Mouse (Mus musculus) hindbrain, embryonic 11.5 days (tissue): Measurements from ENCODE around the gene Myb. TPM values are rescaled to one million over a fixed set of nuclear protein-coding genes. Genes with fewer than 3 reads are reported as not detected.
A peak's percentile ranks its signal among the peaks of the same experiment; 100 is the strongest.

Experiments
- ATAC-seq: fragments of 200-750 bp; cut with Nextera tagmentation; 2 replicates; pipeline ENCODE4 v1.8.0; 2017; ENCODE audit warnings: mild to moderate bottlenecking, moderate TSS enrichment, moderate library complexity; ENCODE audit not compliant: low FRiP score
- DNase-seq: peaks from one replicate; pipeline ENCODE4 v3.0.0-alpha.2; 2015; ENCODE audit warnings: low spot score
- H3K27ac ChIP-seq: fragments of 300-500 bp; sonication (generic); 2 replicates; pipeline ENCODE4 v1.5.1; 2014; ENCODE audit warnings: mild to moderate bottlenecking, low read depth, low read length
- H3K27me3 ChIP-seq: fragments of 300-500 bp; sonication (generic); 2 replicates; pipeline ENCODE4 v1.6.1; 2014; ENCODE audit warnings: mild to moderate bottlenecking, low read length, moderate library complexity, mixed read lengths; ENCODE audit not compliant: control insufficient read depth, insufficient read depth
- H3K36me3 ChIP-seq: fragments of 300-500 bp; sonication (generic); 2 replicates; pipeline ENCODE4 v1.6.1; 2014; ENCODE audit warnings: mild to moderate bottlenecking, low read length, moderate library complexity, mixed read lengths; ENCODE audit not compliant: control insufficient read depth, insufficient read depth
- H3K4me1 ChIP-seq: fragments of 300-500 bp; sonication (generic); replicated peaks from 2 replicates; pipeline ENCODE4 v1.6.1; 2014; ENCODE audit warnings: low read length, mixed read lengths; ENCODE audit not compliant: control insufficient read depth, insufficient read depth
- H3K4me2 ChIP-seq: fragments of 300-500 bp; sonication (generic); replicated peaks from 2 replicates; pipeline ENCODE4 v1.6.1; 2014; ENCODE audit warnings: mild to moderate bottlenecking, low read depth, low read length
- H3K4me3 ChIP-seq: fragments of 300-500 bp; sonication (generic); 2 replicates; pipeline ENCODE4 v1.5.1; 2014; ENCODE audit warnings: low read depth, low read length
- H3K9ac ChIP-seq: fragments of 300-500 bp; sonication (generic); 2 replicates; pipeline ENCODE4 v1.6.1; 2014; ENCODE audit warnings: low read depth, low read length
- H3K9me3 ChIP-seq: fragments of 300-500 bp; sonication (generic); 2 replicates; pipeline ENCODE4 v1.6.1; 2016; ENCODE audit warnings: low read length; ENCODE audit not compliant: control insufficient read depth
- WGBS: fragments of 180-500 bp; shearing (Covaris S2); extraction: QIAGEN DNeasy Blood & Tissue Kit; methylation state at CpG from one replicate; pipeline ENCODE4 v1.1.7; 2014; 5-methylcytosine and 5-hydroxymethylcytosine counted together
- polyA plus RNA-seq: library from polyadenylated mRNA; unstranded; fragments of >200 nt; fragmentation: Nextera tagmentation; extraction: Ambion mirVana; gene quantifications from 2 replicates; pipeline ENCODE4 v1.2.1, GENCODE M21; 2014

The Myb gene
- polyA plus RNA-seq, 1 experiment from 2014 or later = 6.0 TPM

GRCm38 (mm10) chr10:21101948-21102347 is 58.8 kb downstream of the Myb start:
- H3K9ac ChIP-seq = no peak overlapping the region
- H3K9me3 ChIP-seq = no peaks in the 10 kb centered on the region
- ATAC-seq = peak; percentile 76
- H3K4me1 ChIP-seq = peaks cover 7% of the 10 kb centered on the region
- H3K27ac ChIP-seq = no peak overlapping the region
- H3K36me3 ChIP-seq = no peaks in the 10 kb centered on the region
- no peaks in the 10 kb centered on the region; the same call in 1 of the 2 replicates for H3K27me3 ChIP-seq
- DNase-seq = peak; percentile 39
- WGBS = 18% methylated on average over 4 of the region's 4 CpGs
- H3K4me2 ChIP-seq = no peak overlapping the region
- H3K4me3 ChIP-seq = no peak overlapping the region

- no peak for DNase-seq
- ATAC-seq = no peak
- H3K27ac ChIP-seq = no peak overlapping the region
Measured at GRCm38 (mm10) chr10:21100646-21101249, 60.0 kb downstream of the Myb start.

GRCm38 (mm10) chr10:21099515-21099914 is 61.3 kb downstream of the Myb start:
- Histone ChIP-seq H3K9me3 (no peaks in the 10 kb centered on the region), H3K36me3 (no peaks in the 10 kb centered on the region), H3K4me2 (no peak overlapping the region), H3K4me1 (peaks cover 7% of the 10 kb centered on the region), H3K27me3 (no peaks in the 10 kb centered on the region; the same call in 1 of the 2 replicates), H3K27ac (no peak overlapping the region), H3K9ac (no peak overlapping the region), H3K4me3 (no peak overlapping the region)
- ATAC-seq (no peak), DNase-seq (no peak)
- WGBS = 82% methylated on average over 7 of the region's 7 CpGs

More at GRCm38 (mm10) chr10:21100646-21101249, 60.0 kb downstream of the Myb start:
- no peaks in the 10 kb centered on the region; the same call in 1 of the 2 replicates for H3K27me3 ChIP-seq
- H3K4me2 ChIP-seq = no peak overlapping the region
- no peak overlapping the region for H3K4me3 ChIP-seq
- no peaks in the 10 kb centered on the region for H3K9me3 ChIP-seq
- H3K4me1 ChIP-seq = peaks cover 7% of the 10 kb centered on the region
- H3K36me3 ChIP-seq = no peaks in the 10 kb centered on the region
- WGBS = 30% methylated on average over 7 of the region's 9 CpGs
- no peak overlapping the region for H3K9ac ChIP-seq

GRCm38 (mm10) chr10:21095541-21095940 is 65.2 kb downstream of the Myb start:
- H3K4me1 ChIP-seq = peaks cover 1% of the 10 kb centered on the region; the same call in 1 of the 2 replicates
- DNase-seq (no peak), ATAC-seq (no peak)
- H3K4me3 ChIP-seq = no peak overlapping the region
- no peaks in the 10 kb centered on the region; the same call in 1 of the 2 replicates for H3K27me3 ChIP-seq
- H3K9ac ChIP-seq = no peak overlapping the region
- H3K4me2 ChIP-seq = no peak overlapping the region
- 91% methylated on average over 14 of the region's 14 CpGs for WGBS
- H3K9me3 ChIP-seq = no peaks in the 10 kb centered on the region
- no peaks in the 10 kb centered on the region for H3K36me3 ChIP-seq
- no peak overlapping the region for H3K27ac ChIP-seq

- H3K9me3 ChIP-seq = no peaks in the 10 kb centered on the region
- no peaks in the 10 kb centered on the region for H3K27me3 ChIP-seq
- WGBS = 91% methylated on average over 2 of the region's 2 CpGs
Measured at GRCm38 (mm10) chr10:21094896-21095295, 65.9 kb downstream of the Myb start.

GRCm38 (mm10) chr10:21093301-21093700 is 67.5 kb downstream of the Myb start:
- no peaks in the 10 kb centered on the region for H3K4me1 ChIP-seq
- H3K9ac ChIP-seq = no peak overlapping the region
- H3K36me3 ChIP-seq = no peaks in the 10 kb centered on the region
- 86% methylated on average over 5 of the region's 5 CpGs for WGBS
- H3K27me3 ChIP-seq = no peaks in the 10 kb centered on the region
- H3K4me2 ChIP-seq = no peak overlapping the region
- no peak overlapping the region for H3K27ac ChIP-seq
- no peak overlapping the region for H3K4me3 ChIP-seq
- DNase-seq = no peak
- H3K9me3 ChIP-seq = no peaks in the 10 kb centered on the region
- no peak for ATAC-seq

More at GRCm38 (mm10) chr10:21094896-21095295, 65.9 kb downstream of the Myb start:
- H3K9ac ChIP-seq = no peak overlapping the region
- no peak overlapping the region for H3K4me3 ChIP-seq
- H3K4me2 ChIP-seq = no peak overlapping the region
- no peaks in the 10 kb centered on the region for H3K36me3 ChIP-seq
- no peak overlapping the region for H3K27ac ChIP-seq
- DNase-seq = no peak
- ATAC-seq = no peak
- no peaks in the 10 kb centered on the region for H3K4me1 ChIP-seq

- H3K9me3 ChIP-seq = no peaks in the 10 kb centered on the region
- no peak overlapping the region for H3K9ac ChIP-seq
- no peak for ATAC-seq
- WGBS = 60% methylated on average over 18 of the region's 18 CpGs
- no peak overlapping the region for H3K27ac ChIP-seq
- no peaks in the 10 kb centered on the region for H3K36me3 ChIP-seq
- H3K27me3 ChIP-seq = no peaks in the 10 kb centered on the region
- no peak overlapping the region for H3K4me3 ChIP-seq
- H3K4me1 ChIP-seq = no peaks in the 10 kb centered on the region
- no peak overlapping the region for H3K4me2 ChIP-seq
- no peak for DNase-seq
Measured at GRCm38 (mm10) chr10:21092501-21093270, 68.1 kb downstream of the Myb start.

GRCm38 (mm10) chr10:21090922-21091700 is 69.7 kb downstream of the Myb start:
- Histone ChIP-seq H3K36me3 (no peaks in the 10 kb centered on the region), H3K27ac (no peak overlapping the region), H3K27me3 (no peaks in the 10 kb centered on the region), H3K9ac (no peak overlapping the region), H3K4me2 (no peak overlapping the region), H3K9me3 (no peaks in the 10 kb centered on the region), H3K4me1 (no peaks in the 10 kb centered on the region), H3K4me3 (no peak overlapping the region)
- ATAC-seq (no peak), DNase-seq (no peak)
- WGBS = 82% methylated on average over 8 of the region's 8 CpGs
